Mouse (Mus musculus) layer of hippocampus, adult 9-10 months (tissue): ENCODE results near the gene Capn10.
"Not testable (repeated sequence)": the region's sequence is repeated elsewhere in the genome, so short reads cannot be mapped to it uniquely, and the experiment has no call there.

ENCODE experiments used
- DNase-seq: peaks from one replicate; pipeline ENCODE4 v3.0.0; 2022; ENCODE audit warnings: low spot score

The Capn10 gene

GRCm38 (mm10) chr1:92919775-92920174 lies 14.4 kb upstream of the Capn10 start:
- DNase-seq = no peak

- DNase-seq = no peak
Measured at GRCm38 (mm10) chr1:92920474-92921200, 13.5 kb upstream of the Capn10 start.

GRCm38 (mm10) chr1:92921496-92921895 lies 12.7 kb upstream of the Capn10 start:
- DNase-seq = no peak

- DNase-seq = no peak
Measured at GRCm38 (mm10) chr1:92930171-92930706, 3.9 kb upstream of the Capn10 start.

GRCm38 (mm10) chr1:92933611-92934010 lies 565 bp upstream of the Capn10 start:
- DNase-seq = no peak

- DNase-seq = no peak
Measured at GRCm38 (mm10) chr1:92935054-92935962, 1.1 kb downstream of the Capn10 start.

- DNase-seq = no peak
Measured at GRCm38 (mm10) chr1:92935977-92936376, 1.8 kb downstream of the Capn10 start.

- DNase-seq = no peak
Measured at GRCm38 (mm10) chr1:92936467-92936866, 2.3 kb downstream of the Capn10 start.

- no peak for DNase-seq
Measured at GRCm38 (mm10) chr1:92937797-92938196, 3.6 kb downstream of the Capn10 start.

- DNase-seq = no peak
Measured at GRCm38 (mm10) chr1:92939746-92940145, 5.6 kb downstream of the Capn10 start.

- DNase-seq = no peak
Measured at GRCm38 (mm10) chr1:92943219-92943989, 9.2 kb downstream of the Capn10 start.

GRCm38 (mm10) chr1:92947966-92948365 lies 13.8 kb downstream of the Capn10 start:
- DNase-seq = no peak

- no peak for DNase-seq
Measured at GRCm38 (mm10) chr1:92949426-92949825, 15.2 kb downstream of the Capn10 start.

- no peak for DNase-seq
Measured at GRCm38 (mm10) chr1:92950607-92951006, 16.4 kb downstream of the Capn10 start, which contains the start of gene Gpr35. Gene Gpr35 (plus strand): TSS chr1:92950865.

- no peak for DNase-seq
Measured at GRCm38 (mm10) chr1:92953641-92954040, 19.5 kb downstream of the Capn10 start.

- DNase-seq = peak; percentile 71
Measured at GRCm38 (mm10) chr1:92956571-92957335, 22.6 kb downstream of the Capn10 start.

- DNase-seq = no peak
Measured at GRCm38 (mm10) chr1:92958999-92959398, 24.8 kb downstream of the Capn10 start.

GRCm38 (mm10) chr1:92970791-92971190 lies 36.6 kb downstream of the Capn10 start:
- not testable (repeated sequence) for DNase-seq

- no peak for DNase-seq
Measured at GRCm38 (mm10) chr1:92971879-92972795, 38.0 kb downstream of the Capn10 start.

GRCm38 (mm10) chr1:92972854-92973253 lies 38.7 kb downstream of the Capn10 start:
- DNase-seq = no peak
